Mouse (Mus musculus) G1E (cell line): ENCODE results near the gene Tmed6.

Source experiments
- CTCF ChIP-seq: IDR thresholded peaks from 2 replicates; pipeline ENCODE4 v1.5.1; 2012; ENCODE audit warnings: low read depth, low read length, inconsistent platforms, mixed read lengths
- GATA1 ChIP-seq: IDR thresholded peaks from 2 replicates; pipeline ENCODE4 v1.6.1; 2012; ENCODE audit warnings: borderline replicate concordance, low read length, inconsistent platforms, mixed read lengths
- TAL1 ChIP-seq: conservative IDR thresholded peaks from 2 replicates; pipeline ENCODE4 v1.6.1; 2012; ENCODE audit warnings: low read depth, low read length, inconsistent platforms, mixed read lengths

DNA sequence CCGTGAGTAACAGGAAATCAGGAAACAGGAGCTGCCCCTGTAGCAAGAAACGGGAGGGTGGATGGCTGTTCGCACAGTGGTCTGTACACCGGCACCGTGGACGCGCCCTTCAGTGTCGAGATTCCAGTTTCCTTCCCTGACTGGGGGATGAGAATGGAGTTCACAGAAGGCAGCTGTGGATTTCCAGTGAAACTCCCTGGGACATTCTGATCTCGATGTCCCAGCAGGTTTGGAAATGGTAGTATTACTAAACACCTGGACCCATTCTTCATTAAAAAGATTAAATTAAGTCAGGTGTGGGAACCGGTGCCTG, 49.5 kb upstream of the Tmed6 start:
- TF ChIP-seq CTCF, result no peak
- no peak for TF ChIP-seq GATA1
- TF ChIP-seq TAL1, result no peak
